Mouse (Mus musculus) stomach, embryonic 14.5 days (tissue): ENCODE results near the gene Atp8a1. TPM values are rescaled to one million over a fixed set of nuclear protein-coding genes. Genes with fewer than 3 reads are reported as not detected.

Experiments
- ATAC-seq: fragments of 200-750 bp; cut with Nextera tagmentation; 2 replicates; pipeline ENCODE4 v1.8.0; 2017; ENCODE audit warnings: low read depth, moderate TSS enrichment; ENCODE audit not compliant: insufficient number of reproducible peaks, insufficient read depth, low FRiP score
- H3K27ac ChIP-seq: fragments of 300-500 bp; sonication (generic); 2 replicates; pipeline ENCODE4 v1.5.1; 2014; ENCODE audit warnings: mild to moderate bottlenecking, low read length, moderate library complexity, mixed read lengths
- H3K27me3 ChIP-seq: fragments of 300-500 bp; sonication (generic); 2 replicates; pipeline ENCODE4 v1.6.1; 2014; ENCODE audit warnings: low read length, control low read depth, mixed read lengths; ENCODE audit not compliant: control insufficient read depth, insufficient read depth
- H3K36me3 ChIP-seq: fragments of 300-500 bp; sonication (generic); 2 replicates; pipeline ENCODE4 v1.6.1; 2014; ENCODE audit warnings: mild to moderate bottlenecking, control low read depth, low read length, moderate library complexity, mixed read lengths; ENCODE audit not compliant: control insufficient read depth, insufficient read depth
- H3K4me1 ChIP-seq: fragments of 300-500 bp; sonication (generic); 2 replicates; pipeline ENCODE4 v1.6.1; 2014; ENCODE audit warnings: low read length, control low read depth, mixed read lengths; ENCODE audit not compliant: control insufficient read depth, insufficient read depth
- H3K4me2 ChIP-seq: fragments of 300-500 bp; sonication (generic); replicated peaks from 2 replicates; pipeline ENCODE4 v1.6.1; 2014; ENCODE audit warnings: low read depth, low read length, control low read depth
- H3K4me3 ChIP-seq: fragments of 300-500 bp; sonication (generic); 2 replicates; pipeline ENCODE4 v1.5.1; 2014; ENCODE audit warnings: low read depth, low read length, control low read depth
- H3K9ac ChIP-seq: fragments of 300-500 bp; sonication (generic); replicated peaks from 2 replicates; pipeline ENCODE4 v1.6.1; 2014; ENCODE audit warnings: low read depth, mild to moderate bottlenecking, control low read depth, low read length, moderate library complexity, mixed read lengths
- H3K9me3 ChIP-seq: fragments of 300-500 bp; sonication (generic); 2 replicates; pipeline ENCODE4 v1.6.1; 2016; ENCODE audit warnings: low read depth, low read length, control low read depth; ENCODE audit not compliant: control insufficient read depth
- WGBS: fragments of 180-500 bp; shearing (Covaris S2); extraction: QIAGEN DNeasy Blood & Tissue Kit; methylation state at CpG from one replicate; pipeline ENCODE4 v1.1.7; 2014; 5-methylcytosine and 5-hydroxymethylcytosine counted together
- polyA plus RNA-seq: library from polyadenylated mRNA; unstranded; fragments of >200 nt; fragmentation: Nextera tagmentation; extraction: Ambion mirVana; gene quantifications from 2 replicates; pipeline ENCODE4 v1.2.1, GENCODE M21; 2014

Atp8a1 gene
- polyA plus RNA-seq, 1 experiment from 2014 or later = 8.6 TPM

GRCm38 (mm10) chr5:67670158-67670557 is 177.1 kb downstream of the Atp8a1 start:
- H3K4me1 ChIP-seq = 0 out of 2 replicates have a peak, but pooled peaks cover 3% of the 10 kb centered on the region
- no peak overlapping the region; the same call in 1 of the 2 replicates for H3K4me2 ChIP-seq
- no peaks in the 10 kb centered on the region for H3K9me3 ChIP-seq
- H3K27ac ChIP-seq = no peak overlapping the region
- WGBS = 66% methylated on average over 6 of the region's 6 CpGs
- no peak for ATAC-seq
- no peaks in the 10 kb centered on the region for H3K27me3 ChIP-seq
- H3K9ac ChIP-seq = no peak overlapping the region
- no peaks in the 10 kb centered on the region for H3K36me3 ChIP-seq
- no peak overlapping the region for H3K4me3 ChIP-seq

- no peak; the same call in 1 of the 2 replicates for ATAC-seq
- H3K27ac ChIP-seq = no peak overlapping the region
- H3K36me3 ChIP-seq = no peaks in the 10 kb centered on the region
- no peaks in the 10 kb centered on the region for H3K9me3 ChIP-seq
- no peaks in the 10 kb centered on the region for H3K27me3 ChIP-seq
- H3K4me2 ChIP-seq = no peak overlapping the region; the same call in 1 of the 2 replicates
- WGBS = 26% methylated on average over 13 of the region's 13 CpGs
- 0 out of 2 replicates have a peak, but pooled peaks cover 3% of the 10 kb centered on the region for H3K4me1 ChIP-seq
- no peak overlapping the region for H3K4me3 ChIP-seq
- H3K9ac ChIP-seq = no peak overlapping the region
These were observed 177.8 kb downstream of the Atp8a1 start for GRCm38 (mm10) chr5:67669436-67669896.

GRCm38 (mm10) chr5:67662715-67663114 is 184.5 kb downstream of the Atp8a1 start:
- Histone ChIP-seq H3K9me3 (no peaks in the 10 kb centered on the region), H3K4me3 (no peak overlapping the region), H3K27me3 (no peaks in the 10 kb centered on the region), H3K9ac (no peak overlapping the region), H3K4me2 (no peak overlapping the region), H3K36me3 (no peaks in the 10 kb centered on the region), H3K27ac (no peak overlapping the region), H3K4me1 (no peaks in the 10 kb centered on the region)
- no peak for ATAC-seq
- 36% methylated on average over 6 of the region's 6 CpGs for WGBS

- no peak overlapping the region for H3K27ac ChIP-seq
- H3K4me2 ChIP-seq = no peak overlapping the region
- H3K27me3 ChIP-seq = no peaks in the 10 kb centered on the region
- no peak overlapping the region for H3K4me3 ChIP-seq
- ATAC-seq = no peak
- WGBS = 88% methylated on average over 9 of the region's 9 CpGs
- H3K4me1 ChIP-seq = no peaks in the 10 kb centered on the region
- no peaks in the 10 kb centered on the region for H3K36me3 ChIP-seq
- H3K9ac ChIP-seq = no peak overlapping the region
- no peaks in the 10 kb centered on the region for H3K9me3 ChIP-seq
These were observed 187.4 kb downstream of the Atp8a1 start for GRCm38 (mm10) chr5:67659864-67660263.

- no peak for ATAC-seq
- Histone ChIP-seq H3K27ac (no peak overlapping the region), H3K9ac (no peak overlapping the region), H3K36me3 (no peaks in the 10 kb centered on the region), H3K4me1 (0 out of 2 replicates have a peak, but pooled peaks cover 3% of the 10 kb centered on the region), H3K27me3 (no peaks in the 10 kb centered on the region), H3K4me2 (no peak overlapping the region), H3K9me3 (no peaks in the 10 kb centered on the region), H3K4me3 (no peak overlapping the region)
- 32% methylated on average over 13 of the region's 13 CpGs for WGBS
These were observed 190.4 kb downstream of the Atp8a1 start for GRCm38 (mm10) chr5:67656821-67657259.

GRCm38 (mm10) chr5:67655696-67656519 is 191.3 kb downstream of the Atp8a1 start:
- Histone ChIP-seq H3K4me2 (no peak overlapping the region), H3K9me3 (no peaks in the 10 kb centered on the region), H3K27ac (no peak overlapping the region), H3K27me3 (no peaks in the 10 kb centered on the region), H3K36me3 (no peaks in the 10 kb centered on the region), H3K4me1 (0 out of 2 replicates have a peak, but pooled peaks cover 3% of the 10 kb centered on the region), H3K4me3 (no peak overlapping the region), H3K9ac (no peak overlapping the region)
- no peak for ATAC-seq
- WGBS = 67% methylated on average over 14 of the region's 14 CpGs

GRCm38 (mm10) chr5:67654572-67654971 is 192.7 kb downstream of the Atp8a1 start:
- Histone ChIP-seq H3K9ac (no peak overlapping the region), H3K4me1 (0 out of 2 replicates have a peak, but pooled peaks cover 3% of the 10 kb centered on the region), H3K4me2 (no peak overlapping the region), H3K9me3 (no peaks in the 10 kb centered on the region), H3K27me3 (no peaks in the 10 kb centered on the region), H3K36me3 (no peaks in the 10 kb centered on the region), H3K4me3 (no peak overlapping the region), H3K27ac (no peak overlapping the region)
- 89% methylated on average over 5 of the region's 5 CpGs for WGBS
- no peak for ATAC-seq

- no peak for ATAC-seq
- 93% methylated on average over 3 of the region's 3 CpGs for WGBS
- no peak overlapping the region for H3K4me2 ChIP-seq
- H3K4me1 ChIP-seq = 0 out of 2 replicates have a peak, but pooled peaks cover 3% of the 10 kb centered on the region
- no peaks in the 10 kb centered on the region for H3K9me3 ChIP-seq
- H3K36me3 ChIP-seq = no peaks in the 10 kb centered on the region
- no peak overlapping the region for H3K9ac ChIP-seq
- H3K27ac ChIP-seq = no peak overlapping the region
- H3K27me3 ChIP-seq = no peaks in the 10 kb centered on the region
- H3K4me3 ChIP-seq = no peak overlapping the region
These were observed 193.7 kb downstream of the Atp8a1 start for GRCm38 (mm10) chr5:67653543-67653942.
